Mouse (Mus musculus) liver, embryonic 16.5 days (tissue): ENCODE measurements around the gene Frem3. TPM values are rescaled to one million over a fixed set of nuclear protein-coding genes. Genes with fewer than 3 reads are reported as not detected.

Experiments used
- ATAC-seq: fragments of 200-750 bp; cut with Nextera tagmentation; 2 replicates; pipeline ENCODE4 v1.8.0; 2017; ENCODE audit warnings: low read depth, mild to moderate bottlenecking, moderate number of reproducible peaks, moderate library complexity
- H3K27ac ChIP-seq: fragments of 300-500 bp; sonication (generic); 2 replicates; pipeline ENCODE4 v1.5.1; 2014; ENCODE audit warnings: mild to moderate bottlenecking, low read length
- H3K27me3 ChIP-seq: fragments of 300-500 bp; sonication (generic); 2 replicates; pipeline ENCODE4 v1.6.1; 2014; ENCODE audit warnings: low read depth, low read length, mixed read lengths; ENCODE audit not compliant: control insufficient read depth, insufficient read depth
- H3K36me3 ChIP-seq: fragments of 300-500 bp; sonication (generic); 2 replicates; pipeline ENCODE4 v1.6.1; 2014; ENCODE audit warnings: mild to moderate bottlenecking; ENCODE audit not compliant: control insufficient read depth, insufficient read depth
- H3K4me1 ChIP-seq: fragments of 300-500 bp; sonication (generic); 2 replicates; pipeline ENCODE4 v1.6.1; 2014; ENCODE audit warnings: low read depth, low read length, mixed read lengths; ENCODE audit not compliant: control insufficient read depth
- H3K4me2 ChIP-seq: fragments of 300-500 bp; sonication (generic); 2 replicates; pipeline ENCODE4 v1.6.1; 2014; ENCODE audit warnings: low read depth, low read length, mixed read lengths
- H3K4me3 ChIP-seq: fragments of 300-500 bp; sonication (generic); 2 replicates; pipeline ENCODE4 v1.5.1; 2014; ENCODE audit warnings: low read depth, mild to moderate bottlenecking, low read length
- H3K9ac ChIP-seq: fragments of 300-500 bp; sonication (generic); 2 replicates; pipeline ENCODE4 v1.6.1; 2014; ENCODE audit warnings: low read depth, low read length
- H3K9me3 ChIP-seq: fragments of 300-500 bp; sonication (generic); replicated peaks from 2 replicates; pipeline ENCODE4 v1.6.1; 2016; ENCODE audit warnings: low read length; ENCODE audit not compliant: control insufficient read depth
- WGBS: fragments of 180-500 bp; shearing (Covaris S2); extraction: QIAGEN DNeasy Blood & Tissue Kit; methylation state at CpG from one replicate; pipeline ENCODE4 v1.1.7; 2014; ENCODE audit not compliant: insufficient replicate concordance; 5-methylcytosine and 5-hydroxymethylcytosine counted together
- polyA plus RNA-seq: library from polyadenylated mRNA; unstranded; fragments of >200 nt; fragmentation: Nextera tagmentation; extraction: Ambion mirVana; gene quantifications from 2 replicates; pipeline ENCODE4 v1.2.1, GENCODE M21; 2015

Frem3 gene
- 0.08 and 0.11 TPM in 2 replicates for polyA plus RNA-seq

DNA sequence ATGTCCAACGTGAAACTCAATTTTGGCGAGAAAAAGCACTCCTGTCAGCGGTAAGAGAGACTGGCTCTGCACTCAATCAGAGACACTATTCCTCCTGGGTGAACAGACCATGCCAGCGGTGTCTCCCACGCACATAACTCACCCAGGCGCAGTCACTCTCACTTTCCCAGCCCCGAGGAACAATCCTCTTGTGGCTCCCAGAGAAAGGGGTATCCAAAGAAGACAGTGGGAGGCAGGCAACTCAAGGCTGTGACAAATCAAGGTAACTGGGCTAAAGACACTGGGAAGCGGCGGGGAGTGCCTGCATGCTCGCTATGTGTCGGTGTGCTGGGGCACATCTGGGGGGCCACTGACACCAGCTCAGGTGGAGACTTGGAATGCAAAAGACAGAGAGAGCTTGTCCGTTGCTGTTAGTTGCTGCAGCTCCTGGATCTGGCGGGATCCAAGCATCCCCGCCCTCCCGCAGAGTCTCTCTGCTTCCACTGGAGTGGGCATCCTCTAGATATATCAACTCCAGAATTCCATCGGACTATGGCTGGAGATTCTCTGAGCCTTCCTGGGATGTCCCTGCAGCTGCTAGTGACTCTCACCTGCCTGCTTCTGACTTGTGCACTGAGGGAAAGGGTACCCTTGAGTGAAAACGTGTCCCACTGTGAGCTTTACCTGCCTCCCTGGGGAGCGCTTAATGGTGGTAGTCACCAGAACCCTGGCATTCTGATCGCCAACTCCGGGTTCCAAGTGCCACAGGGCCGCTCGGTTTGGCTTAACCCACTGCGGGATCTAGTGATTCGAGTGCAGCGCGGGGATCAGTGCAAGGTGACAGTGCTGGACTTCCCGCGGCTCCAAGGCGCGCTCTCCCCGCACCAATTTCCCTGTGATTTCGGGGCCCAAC is at the start of gene Frem3:
Frem3 (plus strand) TSS at position 532 of the 892 bp plus-strand sequence.
- H3K9me3 ChIP-seq: no peaks in the 10 kb centered on the region
- no peak within 1 kb of the TSS for H3K9ac ChIP-seq
- no peaks in the 10 kb centered on the region for H3K4me1 ChIP-seq
- no peaks in the 10 kb centered on the region for H3K36me3 ChIP-seq
- 6% methylated on average over 32 of the region's 32 CpGs for WGBS
- ATAC-seq: no peak
- no peak within 1 kb of the TSS for H3K27ac ChIP-seq
- H3K4me2 ChIP-seq: no peak within 1 kb of the TSS
- peaks cover 29% of the 10 kb centered on the region for H3K27me3 ChIP-seq
- H3K4me3 ChIP-seq: no peak within 1 kb of the TSS

DNA sequence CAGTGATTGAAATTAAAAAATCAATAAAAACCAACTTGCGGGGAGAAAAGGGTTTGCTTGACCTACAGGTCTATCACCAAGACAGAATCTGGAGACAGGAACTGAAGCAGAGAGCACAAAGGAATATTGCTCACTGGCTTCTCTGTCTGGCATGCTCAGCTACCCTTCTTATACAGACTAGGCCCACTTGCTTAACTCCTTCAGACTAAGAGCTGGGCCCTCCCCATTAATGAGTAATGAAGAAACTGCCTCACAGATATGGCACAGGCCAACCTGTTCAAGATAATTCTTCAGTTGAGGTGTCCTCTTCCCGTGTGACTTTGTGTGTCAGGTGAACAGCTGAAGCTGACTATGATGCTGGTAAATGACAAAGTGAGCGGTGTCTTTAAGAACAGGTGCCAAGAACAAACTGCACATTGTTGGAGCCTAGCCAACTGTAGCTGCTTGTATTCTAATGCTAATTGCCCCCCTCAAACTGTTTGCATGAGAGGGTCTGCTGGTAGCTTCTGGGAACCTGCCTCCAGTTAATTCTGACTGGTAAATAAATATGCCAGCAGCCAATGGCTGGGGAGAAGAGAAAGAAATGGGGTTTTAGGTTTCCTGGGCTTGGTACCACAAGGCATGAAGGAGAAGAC is 46.6 kb upstream of the Frem3 start:
- Histone ChIP-seq H3K4me2 (no peak overlapping the region), H3K36me3 (no peaks in the 10 kb centered on the region), H3K9ac (no peak overlapping the region), H3K9me3 (no peaks in the 10 kb centered on the region), H3K27me3 (no peaks in the 10 kb centered on the region), H3K4me3 (no peak overlapping the region), H3K4me1 (peaks cover 10% of the 10 kb centered on the region), H3K27ac (no peak overlapping the region)
- 74% methylated on average over 3 of the region's 3 CpGs for WGBS
- no peak for ATAC-seq

DNA sequence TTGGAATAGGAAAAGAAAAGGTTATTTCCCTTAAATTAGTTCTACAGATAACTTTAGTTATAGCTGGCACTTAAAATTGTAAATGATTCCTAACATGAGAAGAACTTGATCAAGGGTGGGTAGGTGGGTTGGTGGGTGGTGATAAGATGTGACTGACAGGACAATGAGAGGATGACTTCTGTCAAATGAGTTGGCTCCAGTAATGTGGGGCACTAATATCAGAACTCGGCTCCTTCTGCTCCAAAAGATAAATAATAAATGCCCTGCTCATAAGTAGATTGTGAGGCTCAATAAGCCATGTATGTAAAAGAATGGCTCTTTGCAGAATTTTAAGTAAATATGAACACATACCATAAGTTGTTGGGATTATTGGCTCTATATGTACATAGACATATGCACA is 43.4 kb upstream of the Frem3 start:
- 52% methylated on average over 1 of the region's 1 CpGs for WGBS
- no peaks in the 10 kb centered on the region for H3K9me3 ChIP-seq
- peaks cover 10% of the 10 kb centered on the region for H3K4me1 ChIP-seq
- H3K4me2 ChIP-seq: no peak overlapping the region; the same call in 1 of the 2 replicates
- no peak overlapping the region for H3K4me3 ChIP-seq
- ATAC-seq: peak; percentile 69
- H3K9ac ChIP-seq: no peak overlapping the region
- no peaks in the 10 kb centered on the region for H3K27me3 ChIP-seq
- no peaks in the 10 kb centered on the region for H3K36me3 ChIP-seq
- no peak overlapping the region; the same call in 1 of the 2 replicates for H3K27ac ChIP-seq

DNA sequence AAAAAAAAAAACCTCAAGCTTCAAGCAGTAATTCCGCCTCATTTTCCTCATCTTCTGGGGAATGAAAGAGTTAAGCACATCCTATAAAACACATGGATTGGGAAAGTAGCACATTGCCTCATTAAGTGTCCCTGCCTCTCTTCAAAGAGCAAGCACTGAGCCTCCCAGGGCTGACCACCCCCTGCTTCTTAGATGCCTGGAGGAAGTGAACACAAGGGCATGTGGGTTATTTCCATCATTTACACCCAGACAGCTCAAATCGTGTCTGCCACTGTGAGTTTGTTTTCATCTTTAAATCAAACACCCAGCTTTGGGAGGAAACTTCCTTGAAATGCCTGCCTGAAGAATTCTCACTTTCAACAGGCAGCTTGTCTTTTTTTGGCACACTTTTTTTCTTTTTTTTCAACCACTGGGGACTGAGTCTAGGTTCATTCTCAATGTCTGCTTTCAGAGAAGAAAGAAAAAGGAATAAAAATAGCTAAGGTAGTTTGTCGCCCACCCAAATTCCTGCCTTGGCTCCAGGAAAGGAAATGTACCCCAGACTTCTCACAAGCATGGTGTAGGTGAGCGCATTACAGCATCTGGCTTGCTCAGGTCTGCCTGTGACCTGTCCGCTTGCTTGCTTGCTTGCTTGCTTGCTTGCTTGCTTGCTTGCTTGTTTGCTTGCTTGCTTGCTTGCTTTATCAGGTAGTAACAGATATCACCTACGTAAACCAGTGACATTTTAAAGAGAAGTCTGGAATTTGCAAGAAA is 42.5 kb upstream of the Frem3 start:
- no peaks in the 10 kb centered on the region for H3K36me3 ChIP-seq
- no peak overlapping the region for H3K4me2 ChIP-seq
- no peak for ATAC-seq
- no peaks in the 10 kb centered on the region for H3K9me3 ChIP-seq
- no peak overlapping the region for H3K4me3 ChIP-seq
- H3K27me3 ChIP-seq: no peaks in the 10 kb centered on the region
- no peak overlapping the region for H3K9ac ChIP-seq
- 53% methylated on average over 6 of the region's 6 CpGs for WGBS
- peaks cover 10% of the 10 kb centered on the region for H3K4me1 ChIP-seq
- no peak overlapping the region for H3K27ac ChIP-seq

DNA sequence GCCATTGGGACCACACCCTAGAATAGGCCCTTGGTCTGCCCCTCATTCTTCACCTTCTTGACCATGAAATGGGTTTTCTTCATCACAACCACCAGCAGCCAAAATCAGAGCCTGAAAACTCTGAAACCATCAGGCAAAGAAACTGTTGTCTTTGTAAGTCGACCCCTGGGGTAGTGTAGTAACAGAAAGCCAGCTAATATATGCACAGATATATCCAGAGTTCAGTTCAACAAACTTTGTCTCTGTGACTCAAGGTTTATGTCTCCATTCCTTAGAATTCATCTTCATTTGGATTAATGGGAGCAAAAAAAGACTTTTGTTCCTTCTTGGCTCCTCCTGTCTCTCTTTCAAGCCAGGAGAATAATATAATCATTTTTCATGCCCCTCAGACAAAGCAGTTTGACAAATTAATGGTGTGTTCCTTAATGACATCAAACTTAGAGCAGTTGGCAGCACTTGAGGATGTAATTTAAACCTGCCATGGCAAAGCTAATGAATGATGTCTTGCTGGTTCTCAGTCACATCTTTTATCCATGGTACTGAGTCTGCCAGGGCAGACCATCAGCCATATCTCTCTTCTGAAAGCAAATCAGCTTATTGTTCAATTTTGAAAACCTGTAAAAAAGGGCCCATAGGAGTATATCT is 38.3 kb upstream of the Frem3 start:
- Histone ChIP-seq H3K4me2 (no peak overlapping the region), H3K27me3 (no peaks in the 10 kb centered on the region), H3K27ac (no peak overlapping the region), H3K9ac (no peak overlapping the region), H3K36me3 (no peaks in the 10 kb centered on the region), H3K4me1 (peaks cover 5% of the 10 kb centered on the region), H3K4me3 (no peak overlapping the region), H3K9me3 (no peaks in the 10 kb centered on the region)
- ATAC-seq: no peak
- WGBS: 56% methylated on average over 1 of the region's 1 CpGs

DNA sequence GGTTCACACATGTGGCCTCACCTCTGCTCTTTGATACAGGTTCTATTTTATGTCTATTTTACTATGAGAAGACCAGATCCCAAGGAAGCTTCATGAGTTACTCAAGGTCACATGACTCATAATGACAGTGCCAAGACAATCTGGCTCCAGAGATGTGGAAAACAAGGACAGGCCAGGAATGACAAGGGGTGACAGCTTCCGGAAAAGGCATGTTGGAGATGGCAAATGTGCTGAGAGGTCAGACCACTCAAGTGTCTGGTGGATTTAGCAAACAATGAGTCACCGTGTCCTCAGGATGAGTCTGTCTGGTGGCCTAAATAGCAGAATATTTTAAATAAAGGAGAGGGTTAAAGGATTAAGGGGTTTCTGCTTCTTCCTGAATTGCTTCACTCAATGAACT is 33.8 kb upstream of the Frem3 start:
- Histone ChIP-seq H3K4me1 (no peaks in the 10 kb centered on the region), H3K9ac (no peak overlapping the region), H3K4me2 (no peak overlapping the region), H3K36me3 (no peaks in the 10 kb centered on the region), H3K27me3 (no peaks in the 10 kb centered on the region), H3K27ac (no peak overlapping the region), H3K4me3 (no peak overlapping the region), H3K9me3 (no peaks in the 10 kb centered on the region)
- ATAC-seq: no peak
- WGBS: 69% methylated on average over 2 of the region's 2 CpGs

DNA sequence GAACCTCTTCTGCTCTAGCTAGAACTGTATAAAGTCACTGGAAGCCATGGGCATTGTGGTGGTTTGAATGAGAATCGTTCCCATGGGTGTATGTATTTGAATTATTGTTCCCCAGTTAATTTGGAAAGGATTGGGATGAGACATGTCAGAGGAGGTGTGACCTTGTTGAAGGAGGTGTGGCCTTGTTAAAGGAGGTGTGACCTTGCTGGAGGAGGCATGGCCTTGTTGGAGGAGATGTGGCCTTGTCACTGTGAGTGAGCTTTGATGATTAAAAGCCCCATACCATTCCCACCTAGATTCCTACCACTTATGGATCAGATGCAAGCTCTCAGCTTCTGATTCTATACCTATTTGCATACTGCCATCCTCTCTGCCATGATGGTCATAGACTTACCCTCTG is 31.8 kb upstream of the Frem3 start:
- H3K4me3 ChIP-seq: no peak overlapping the region
- no peaks in the 10 kb centered on the region for H3K27me3 ChIP-seq
- H3K27ac ChIP-seq: no peak overlapping the region
- no peaks in the 10 kb centered on the region for H3K36me3 ChIP-seq
- no peak overlapping the region for H3K9ac ChIP-seq
- H3K4me1 ChIP-seq: no peaks in the 10 kb centered on the region
- ATAC-seq: no peak
- WGBS: 53% methylated on average over 1 of the region's 1 CpGs
- H3K9me3 ChIP-seq: no peaks in the 10 kb centered on the region
- H3K4me2 ChIP-seq: no peak overlapping the region

DNA sequence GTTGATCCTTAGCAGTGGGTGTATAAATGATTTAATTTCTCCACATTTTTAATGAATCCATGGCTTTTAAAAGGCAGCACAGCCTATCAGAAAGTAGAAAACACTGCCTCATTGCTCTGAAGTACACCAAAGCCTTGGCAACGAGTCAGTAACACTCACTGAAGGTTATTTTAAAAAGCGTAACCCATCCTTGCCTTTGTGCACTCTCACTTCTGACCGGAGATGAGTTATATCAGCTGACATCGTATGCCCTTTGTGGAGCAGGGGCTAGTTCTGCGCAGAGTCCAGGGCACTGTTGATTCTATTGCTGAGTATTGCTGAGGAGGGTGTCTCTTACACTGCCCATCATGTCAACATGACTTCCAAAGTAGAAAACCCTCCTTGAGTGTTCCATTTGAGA is 18.3 kb upstream of the Frem3 start:
- no peaks in the 10 kb centered on the region for H3K27me3 ChIP-seq
- H3K4me1 ChIP-seq: no peaks in the 10 kb centered on the region
- H3K9ac ChIP-seq: no peak overlapping the region
- no peaks in the 10 kb centered on the region for H3K36me3 ChIP-seq
- 66% methylated on average over 5 of the region's 5 CpGs for WGBS
- no peak overlapping the region for H3K4me3 ChIP-seq
- no peak overlapping the region for H3K27ac ChIP-seq
- ATAC-seq: no peak
- no peak overlapping the region for H3K4me2 ChIP-seq
- H3K9me3 ChIP-seq: no peaks in the 10 kb centered on the region
